Mouse (Mus musculus): ENCODE results near the gene Slc4a5.

The Slc4a5 gene

GRCm38 (mm10) chr6:83219814-83220213 lies at the start of gene Slc4a5:
Gene Slc4a5, plus strand, starts transcription at chr6:83219828.
- DNase-seq: no peak

- no peak for DNase-seq
Observed at GRCm38 (mm10) chr6:83169872-83170271, 49.8 kb upstream of the Slc4a5 start.

GRCm38 (mm10) chr6:83171063-83171462 lies 48.6 kb upstream of the Slc4a5 start:
- DNase-seq: no peak

- DNase-seq: peak; percentile 73
Observed at GRCm38 (mm10) chr6:83172240-83172920, 47.2 kb upstream of the Slc4a5 start.

GRCm38 (mm10) chr6:83175996-83176395 lies 43.6 kb upstream of the Slc4a5 start:
- DNase-seq: no peak

- DNase-seq: peak; percentile 80
Observed at GRCm38 (mm10) chr6:83179390-83180117, 40.1 kb upstream of the Slc4a5 start.

- DNase-seq: no peak
Observed at GRCm38 (mm10) chr6:83180605-83181004, 39.0 kb upstream of the Slc4a5 start.

GRCm38 (mm10) chr6:83184858-83185435 lies 34.7 kb upstream of the Slc4a5 start:
- peak; percentile 65 for DNase-seq

- peak; percentile 96 for DNase-seq
Observed at GRCm38 (mm10) chr6:83185895-83186861, 33.5 kb upstream of the Slc4a5 start.

- DNase-seq: peak; percentile 46
Observed at GRCm38 (mm10) chr6:83186946-83187345, 32.7 kb upstream of the Slc4a5 start.

GRCm38 (mm10) chr6:83193571-83193970 lies 26.1 kb upstream of the Slc4a5 start:
- peak; percentile 10 for DNase-seq

- peak; percentile 88 for DNase-seq
Observed at GRCm38 (mm10) chr6:83197345-83198004, 22.2 kb upstream of the Slc4a5 start.

- DNase-seq: no peak
Observed at GRCm38 (mm10) chr6:83203320-83203719, 16.3 kb upstream of the Slc4a5 start.

GRCm38 (mm10) chr6:83205851-83206250 lies 13.8 kb upstream of the Slc4a5 start:
- no peak for DNase-seq

- DNase-seq: no peak
Observed at GRCm38 (mm10) chr6:83206321-83206720, 13.3 kb upstream of the Slc4a5 start.

- DNase-seq: no peak
Observed at GRCm38 (mm10) chr6:83207361-83208049, 12.1 kb upstream of the Slc4a5 start.

GRCm38 (mm10) chr6:83208050-83208400 lies 11.6 kb upstream of the Slc4a5 start:
- DNase-seq: no peak

- DNase-seq: no peak
Observed at GRCm38 (mm10) chr6:83210495-83210894, 9.1 kb upstream of the Slc4a5 start.

GRCm38 (mm10) chr6:83211526-83211925 lies 8.1 kb upstream of the Slc4a5 start:
- no peak for DNase-seq

GRCm38 (mm10) chr6:83215002-83215666 lies 4.5 kb upstream of the Slc4a5 start:
- DNase-seq: peak; percentile 71

- no peak for DNase-seq
Observed at GRCm38 (mm10) chr6:83231486-83231885, 11.9 kb downstream of the Slc4a5 start.

All from cerebellum, adult 9-11 months (tissue).